Mouse (Mus musculus) myocyte (in vitro differentiated cells): ENCODE data around the gene Arhgef6. TPM values are rescaled to one million over a fixed set of nuclear protein-coding genes. Genes with fewer than 3 reads are reported as not detected.

Source experiments
- H3K27me3 ChIP-seq: one replicate; pipeline ENCODE4 v1.6.1; 2011; ENCODE audit not compliant: control insufficient read depth, insufficient read depth, insufficient read length
- H3K36me3 ChIP-seq: one replicate; pipeline ENCODE4 v1.6.1; 2011; ENCODE audit not compliant: control insufficient read depth, insufficient read depth
- H3K4me2 ChIP-seq: one replicate; pipeline ENCODE4 v1.6.1; 2011; ENCODE audit warnings: low read depth, control low read depth
- H3K4me3 ChIP-seq: one replicate; pipeline ENCODE4 v1.5.1; 2011; ENCODE audit warnings: mild to moderate bottlenecking, control low read depth, moderate library complexity
- H3K79me2 ChIP-seq: one replicate; pipeline ENCODE4 v1.6.1; 2011; ENCODE audit not compliant: control insufficient read depth, insufficient read depth
- H3ac ChIP-seq: one replicate; pipeline ENCODE4 v1.6.1; 2011; ENCODE audit not compliant: control insufficient read depth, insufficient read length
- CEBPB ChIP-seq: IDR thresholded peaks from 2 replicates; pipeline ENCODE4 v1.6.1; 2011; ENCODE audit warnings: mild to moderate bottlenecking, moderate library complexity; ENCODE audit not compliant: poor library complexity, insufficient read depth, severe bottlenecking
- E2F4 ChIP-seq: IDR thresholded peaks from one replicate; pipeline ENCODE4 v1.6.1; 2011; ENCODE audit warnings: mild to moderate bottlenecking, control low read depth, moderate library complexity; ENCODE audit not compliant: insufficient read depth
- MAX ChIP-seq: IDR thresholded peaks from one replicate; pipeline ENCODE4 v1.6.1; 2011; ENCODE audit warnings: low read depth, mild to moderate bottlenecking, control low read depth
- MYOD1 ChIP-seq, 3 experiments: IDR thresholded peaks; one replicate each; pipeline ENCODE4 v1.6.1; 2011; ENCODE audit warnings: control low read depth in 2 of 3, low read depth in 2 of 3, mild to moderate bottlenecking in 2 of 3, moderate library complexity in 1 of 3; ENCODE audit not compliant: insufficient read length in 2 of 3, control insufficient read depth in 1 of 3
- MYOG ChIP-seq, 3 experiments: IDR thresholded peaks; one replicate each; pipeline ENCODE4 v1.6.1; 2011; ENCODE audit warnings: control low read depth in 2 of 3, low read depth in 2 of 3, mild to moderate bottlenecking in 2 of 3; ENCODE audit not compliant: insufficient read length in 2 of 3, control insufficient read depth in 1 of 3, insufficient read depth in 1 of 3
- POLR2A ChIP-seq: IDR thresholded peaks from one replicate; pipeline ENCODE4 v1.6.1; 2011; ENCODE audit warnings: low read depth, mild to moderate bottlenecking, control low read depth, moderate library complexity; ENCODE audit not compliant: insufficient read length
- POLR2AphosphoS2 ChIP-seq: IDR thresholded peaks from one replicate; pipeline ENCODE4 v1.6.1; 2011; ENCODE audit warnings: low read depth, control low read depth; ENCODE audit not compliant: insufficient read length
- REST ChIP-seq: IDR thresholded peaks from one replicate; pipeline ENCODE4 v1.6.1; 2011; ENCODE audit warnings: mild to moderate bottlenecking, control low read depth, moderate library complexity; ENCODE audit not compliant: insufficient read depth, insufficient read length
- SRF ChIP-seq: IDR thresholded peaks from one replicate; pipeline ENCODE4 v1.6.1; 2011; ENCODE audit warnings: low read depth; ENCODE audit not compliant: control insufficient read depth, insufficient read length
- TCF12 ChIP-seq: IDR thresholded peaks from one replicate; pipeline ENCODE4 v1.6.1; 2011; ENCODE audit warnings: mild to moderate bottlenecking, control low read depth; ENCODE audit not compliant: poor library complexity, insufficient read depth, severe bottlenecking
- TCF3 ChIP-seq: IDR thresholded peaks from one replicate; pipeline ENCODE4 v1.6.1; 2011; ENCODE audit warnings: low read depth, control low read depth; ENCODE audit not compliant: insufficient read length
- USF1 ChIP-seq: IDR thresholded peaks from one replicate; pipeline ENCODE4 v1.6.1; 2011; ENCODE audit warnings: low read depth, mild to moderate bottlenecking, control low read depth, moderate library complexity
- polyA plus RNA-seq: library from polyadenylated mRNA; unstranded; fragments of >200 nt; fragmentation: generic; extraction: Trizol; gene quantifications from one replicate; pipeline ENCODE4 v1.2.1, GENCODE M21; 2012; ENCODE audit warnings: missing spikeins

Arhgef6 gene
- polyA plus RNA-seq, 1 experiment: 3.5 TPM

- no peak for TF ChIP-seq TCF3
- TF ChIP-seq POLR2A: no peak
- no peak for TF ChIP-seq MAX
- no peak for TF ChIP-seq USF1
- TF ChIP-seq POLR2AphosphoS2: no peak
- TF ChIP-seq E2F4: no peak
- no peak for TF ChIP-seq TCF12
- TF ChIP-seq CEBPB: no peak
- no peak for TF ChIP-seq MYOG (IDR thresholded peaks at IDR 0.05; ENCODE audit: control insufficient read depth in 1 of 3, insufficient read depth in 1 of 3, insufficient read length in 2 of 3, low read depth in 2 of 3)
- no peak for TF ChIP-seq REST
- no peak for TF ChIP-seq SRF
- TF ChIP-seq MYOD1 (IDR thresholded peaks at IDR 0.05; ENCODE audit: control insufficient read depth in 1 of 3, insufficient read length in 2 of 3, low read depth in 2 of 3): no peak
- H3K4me2 ChIP-seq: no peak overlapping the region
- no peaks in the 10 kb centered on the region for H3K27me3 ChIP-seq
- no peak overlapping the region for H3K4me3 ChIP-seq
- no peaks in the 10 kb centered on the region for H3K79me2 ChIP-seq
- no peak overlapping the region for H3ac ChIP-seq
- no peaks in the 10 kb centered on the region for H3K36me3 ChIP-seq
Measured at GRCm38 (mm10) chrX:57282184-57282583, 56.3 kb downstream of the Arhgef6 start.

- no peaks in the 10 kb centered on the region for H3K36me3 ChIP-seq
- no peaks in the 10 kb centered on the region for H3K27me3 ChIP-seq
- no peak overlapping the region for H3ac ChIP-seq
- no peaks in the 10 kb centered on the region for H3K79me2 ChIP-seq
- TF ChIP-seq MYOG (IDR thresholded peaks at IDR 0.05; ENCODE audit: control insufficient read depth in 1 of 3, insufficient read depth in 1 of 3, insufficient read length in 2 of 3, low read depth in 2 of 3) (no peak), TCF12 (no peak), TCF3 (no peak), SRF (no peak), CEBPB (no peak), MYOD1 (IDR thresholded peaks at IDR 0.05; ENCODE audit: control insufficient read depth in 1 of 3, insufficient read length in 2 of 3, low read depth in 2 of 3) (no peak), REST (no peak), E2F4 (no peak), USF1 (no peak), MAX (no peak), POLR2A (no peak), POLR2AphosphoS2 (no peak)
- H3K4me2 ChIP-seq: no peak overlapping the region
- H3K4me3 ChIP-seq: no peak overlapping the region
Measured at GRCm38 (mm10) chrX:57277560-57278335, 60.8 kb downstream of the Arhgef6 start.

- no peak overlapping the region for H3K4me3 ChIP-seq
Measured at GRCm38 (mm10) chrX:57263515-57263914, 75.0 kb downstream of the Arhgef6 start.

GRCm38 (mm10) chrX:57260744-57261143 is 77.8 kb downstream of the Arhgef6 start:
- H3K27me3 ChIP-seq: no peaks in the 10 kb centered on the region
- TF ChIP-seq POLR2AphosphoS2 (no peak), MYOG (IDR thresholded peaks at IDR 0.05; ENCODE audit: control insufficient read depth in 1 of 3, insufficient read depth in 1 of 3, insufficient read length in 2 of 3, low read depth in 2 of 3) (no peak), TCF3 (no peak), USF1 (no peak), CEBPB (no peak), MYOD1 (IDR thresholded peaks at IDR 0.05; ENCODE audit: control insufficient read depth in 1 of 3, insufficient read length in 2 of 3, low read depth in 2 of 3) (no peak), TCF12 (no peak)
- H3K79me2 ChIP-seq: no peaks in the 10 kb centered on the region
- no peak overlapping the region for H3K4me3 ChIP-seq
- no peak overlapping the region for H3ac ChIP-seq
- H3K36me3 ChIP-seq: no peaks in the 10 kb centered on the region
- no peak overlapping the region for H3K4me2 ChIP-seq

More at GRCm38 (mm10) chrX:57263515-57263914, 75.0 kb downstream of the Arhgef6 start:
- Histone ChIP-seq H3K36me3 (no peaks in the 10 kb centered on the region), H3K27me3 (no peaks in the 10 kb centered on the region), H3ac (no peak overlapping the region), H3K79me2 (no peaks in the 10 kb centered on the region), H3K4me2 (no peak overlapping the region)
- no peak for TF ChIP-seq MAX
- no peak for TF ChIP-seq MYOD1 (IDR thresholded peaks at IDR 0.05; ENCODE audit: control insufficient read depth in 1 of 3, insufficient read length in 2 of 3, low read depth in 2 of 3)
- TF ChIP-seq POLR2AphosphoS2: no peak
- no peak for TF ChIP-seq SRF
- TF ChIP-seq MYOG (IDR thresholded peaks at IDR 0.05; ENCODE audit: control insufficient read depth in 1 of 3, insufficient read depth in 1 of 3, insufficient read length in 2 of 3, low read depth in 2 of 3): no peak
- TF ChIP-seq TCF12: no peak
- no peak for TF ChIP-seq POLR2A
- no peak for TF ChIP-seq CEBPB
- TF ChIP-seq TCF3: no peak
- TF ChIP-seq USF1: no peak
- no peak for TF ChIP-seq REST
- no peak for TF ChIP-seq E2F4
